Mouse (Mus musculus): ENCODE data around the gene Prmt6.
A peak's percentile ranks its signal among the peaks of the same experiment; 100 is the strongest.

Prmt6 gene

DNA sequence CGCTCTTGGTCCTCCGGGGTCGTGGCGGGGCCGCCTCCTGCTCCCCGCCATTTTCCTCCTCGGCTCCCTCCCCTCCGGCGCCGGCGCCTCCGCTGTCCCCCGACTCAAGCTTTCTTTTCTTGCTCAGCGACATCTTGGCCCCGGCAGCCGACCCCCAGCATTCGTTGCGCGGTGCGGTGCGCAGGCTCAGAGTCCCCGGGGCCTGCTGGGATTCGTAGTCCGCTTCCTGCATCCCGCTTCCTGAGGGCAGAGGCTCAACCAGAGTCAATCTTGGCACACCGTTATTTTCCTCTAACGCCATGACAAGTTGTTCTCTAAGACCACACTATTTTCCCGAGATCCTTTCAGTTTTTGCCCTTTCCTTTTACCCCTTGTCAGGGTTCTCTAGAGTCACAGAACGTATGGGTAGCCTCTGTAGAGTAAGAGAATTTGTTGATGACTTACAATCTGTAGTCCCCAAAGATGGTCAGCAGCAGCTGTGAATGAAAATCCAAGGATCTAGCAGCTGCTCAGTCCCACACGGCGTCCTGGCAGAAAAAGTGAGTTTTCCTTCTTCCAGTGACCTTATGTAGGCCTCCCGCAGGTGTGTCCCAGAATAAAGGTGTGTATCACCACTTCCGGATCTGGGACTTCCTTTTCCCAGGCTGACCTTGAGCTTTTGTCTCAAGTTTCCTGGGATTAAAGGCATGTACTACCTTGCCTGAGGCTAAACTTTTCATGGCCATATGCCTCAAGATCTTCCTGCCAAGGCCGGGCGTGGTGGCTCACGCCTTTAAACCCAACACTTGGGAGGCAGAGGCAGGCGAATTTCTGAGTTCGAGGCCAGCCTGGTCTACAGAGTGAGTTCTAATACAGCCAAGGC, at the start of gene Prmt6:
Gene Prmt6, minus strand, starts transcription at position 160 of the 862 bp plus-strand sequence.
- DNase-seq = peak; percentile 85

GRCm38 (mm10) chr3:110290485-110291045, 39.8 kb upstream of the Prmt6 start:
- DNase-seq = no peak

DNA sequence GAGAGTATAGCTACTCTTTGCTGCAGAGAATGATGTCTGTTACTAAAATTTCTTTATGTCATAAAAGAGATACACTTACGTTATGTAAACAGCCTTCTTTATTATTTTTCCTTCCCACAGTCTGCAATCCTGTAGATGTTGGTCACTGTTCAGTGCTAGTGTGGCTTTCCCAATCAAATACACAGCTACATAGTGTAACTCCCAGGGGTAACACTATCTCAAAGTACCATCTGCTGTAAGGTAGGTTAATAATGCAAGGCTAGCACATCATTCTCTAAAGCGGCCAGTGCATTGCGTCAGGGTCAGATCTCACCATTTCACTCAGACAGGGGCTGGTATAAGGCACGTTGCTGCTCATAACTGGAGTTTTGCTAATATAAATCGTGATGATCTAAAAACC, 31.9 kb upstream of the Prmt6 start:
- DNase-seq = no peak

- DNase-seq = no peak
Measured at GRCm38 (mm10) chr3:110267790-110268189, 17.0 kb upstream of the Prmt6 start.

DNA sequence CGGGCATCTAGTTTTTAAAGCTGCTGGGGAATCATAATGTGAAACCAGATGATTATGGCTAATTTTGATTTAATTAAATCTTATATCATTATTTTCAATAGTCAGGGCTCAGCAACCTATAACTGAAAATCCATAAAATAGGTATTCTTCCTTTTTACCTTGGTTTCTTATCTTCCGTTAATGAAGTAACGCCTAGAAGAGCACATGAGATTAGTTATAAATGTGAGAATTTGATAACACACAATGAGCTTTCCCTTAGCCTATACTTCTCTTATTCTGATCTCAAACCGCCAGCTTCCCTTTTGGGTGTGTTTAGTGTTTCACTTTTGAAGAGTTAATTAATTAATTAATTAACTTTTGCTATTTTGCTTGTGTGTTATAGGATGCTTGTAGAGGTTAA, 2.3 kb upstream of the Prmt6 start:
- no peak for DNase-seq

GRCm38 (mm10) chr3:110249891-110250838, 633 bp downstream of the Prmt6 start:
- DNase-seq = peak; percentile 79

DNA sequence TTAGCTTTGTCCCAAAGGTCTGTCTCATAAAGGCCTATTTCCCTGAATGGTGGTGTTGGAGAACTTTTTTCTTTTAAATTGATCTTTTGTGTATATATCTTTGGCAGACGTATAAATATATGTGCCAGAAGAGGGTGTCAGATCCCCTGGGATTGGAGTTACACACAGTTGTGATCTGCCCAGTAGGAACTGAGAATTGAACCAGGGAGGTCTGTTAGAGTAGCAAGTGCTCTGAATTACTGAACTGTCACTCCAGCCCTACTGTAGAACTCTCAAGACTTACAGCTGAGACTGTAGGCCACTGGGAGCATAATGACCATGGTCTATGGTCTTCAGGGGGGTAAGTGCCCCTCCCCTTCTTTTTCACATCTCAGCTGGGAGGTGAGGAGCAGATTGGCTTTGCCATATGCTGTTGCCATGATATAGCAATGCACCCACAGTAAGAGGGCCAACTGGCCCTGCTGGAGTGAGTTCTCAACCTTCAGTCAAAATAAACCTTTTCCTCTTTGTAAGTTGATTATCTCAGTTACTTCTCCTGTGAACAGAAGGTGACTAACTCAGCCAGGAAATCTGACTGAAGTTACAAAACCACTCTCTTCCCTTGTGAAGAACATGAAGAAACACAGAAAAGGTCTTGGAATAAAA, 13.9 kb downstream of the Prmt6 start:
- no peak for DNase-seq
